Mouse (Mus musculus) ES-Bruce4 (cell line): ENCODE data around the gene Amz2.

Experiments used
- CTCF ChIP-seq: IDR thresholded peaks from one replicate; pipeline ENCODE4 v1.8.1; 2011; ENCODE audit warnings: low read depth, low read length
- EP300 ChIP-seq: IDR thresholded peaks from 2 replicates; pipeline ENCODE4 v1.6.1; 2011; ENCODE audit warnings: low read depth, low read length; ENCODE audit not compliant: insufficient read depth
- POLR2A ChIP-seq: IDR thresholded peaks from one replicate; pipeline ENCODE4 v1.8.1; 2011; ENCODE audit warnings: low read length; ENCODE audit not compliant: insufficient read depth

DNA sequence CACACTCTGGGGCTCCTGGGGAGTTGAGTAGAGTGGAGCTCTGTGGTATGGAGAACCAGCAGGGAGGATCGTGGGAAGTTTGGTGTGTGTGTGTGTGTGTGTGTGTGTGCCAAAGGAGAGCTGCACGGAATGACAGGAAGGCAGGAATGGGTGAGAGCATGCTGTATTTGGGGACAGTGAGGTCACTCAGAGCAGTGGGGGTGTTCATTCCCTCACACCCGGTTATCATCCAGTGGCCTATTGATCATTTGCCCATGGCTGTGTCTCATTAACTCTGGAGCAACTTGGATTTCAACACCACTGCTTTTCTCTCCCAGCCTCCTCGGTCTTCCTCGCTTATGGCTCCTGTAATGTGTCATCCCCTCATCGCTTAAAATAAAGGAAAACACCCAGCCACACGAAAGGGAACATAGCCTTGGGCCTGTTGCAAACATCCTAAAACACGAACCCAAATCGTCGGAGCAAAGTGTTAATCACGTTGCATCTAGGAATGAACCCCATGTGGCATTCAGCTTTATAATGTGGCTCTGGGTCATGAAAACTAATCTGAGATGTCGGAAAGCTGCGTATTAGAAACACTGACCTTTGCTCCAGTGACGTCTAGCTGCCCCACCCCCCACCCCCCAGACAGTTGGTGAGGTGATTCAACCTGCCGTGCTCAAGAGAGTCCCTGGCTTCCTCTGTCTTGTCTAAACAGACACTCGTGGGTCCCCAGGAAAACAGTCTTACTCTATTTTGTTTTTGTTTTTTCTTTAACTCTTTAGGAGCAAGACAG is 52.0 kb downstream of the Amz2 start:
- no peak for TF ChIP-seq POLR2A
- no peak for TF ChIP-seq CTCF
- no peak for TF ChIP-seq EP300
